Mouse (Mus musculus): ENCODE data around the gene Stard13.

- no peak for TF ChIP-seq CTCF (IDR thresholded peaks at IDR 0.05; ENCODE audit: low read depth, low read length)
- no peak for TF ChIP-seq POLR2A (IDR thresholded peaks at IDR 0.05; ENCODE audit: borderline replicate concordance, low read depth, low read length)
Observed at GRCm38 (mm10) chr5:151274265-151274664, 40.6 kb upstream of the Stard13 start.
